Mouse (Mus musculus): ENCODE results near the gene Mag. TPM values are rescaled to one million over a fixed set of nuclear protein-coding genes. Genes with fewer than 3 reads are reported as not detected.

The Mag gene
- polyA plus RNA-seq (2016; fragmentation: Nextera tagmentation; extraction: Ambion mirVana), result 0.21 TPM in 1 of 2 replicates, not detected in the other

GRCm38 (mm10) chr7:30914732-30915131, at the start of gene Mag:
TSS of gene Mag (minus strand) at chr7:30914873.
- DNase-seq (ENCODE audit: low spot score), result no peak
- WGBS, result 81% methylated on average over 8 of the region's 8 CpGs
- Histone ChIP-seq H3K4me3 (no peak within 1 kb of the TSS), H3K27ac (no peak within 1 kb of the TSS), H3K36me3 (no peaks in the 10 kb centered on the region), H3K27me3 (ENCODE audit: low read depth, poor library complexity, severe bottlenecking) (no peaks in the 10 kb centered on the region), H3K4me1 (peaks cover 9% of the 10 kb centered on the region), H3K9me3 (replicated peaks) (no peaks in the 10 kb centered on the region)

- Histone ChIP-seq H3K27me3 (ENCODE audit: low read depth, poor library complexity, severe bottlenecking) (no peaks in the 10 kb centered on the region), H3K4me1 (peaks cover 15% of the 10 kb centered on the region), H3K4me3 (no peak overlapping the region), H3K9me3 (replicated peaks) (no peaks in the 10 kb centered on the region), H3K36me3 (peaks cover 19% of the 10 kb centered on the region; the same call in 1 of the 2 replicates), H3K27ac (no peak overlapping the region)
- WGBS, result 90% methylated on average over 7 of the region's 7 CpGs
- DNase-seq (ENCODE audit: low spot score), result no peak
These were observed 49.7 kb upstream of the Mag start for GRCm38 (mm10) chr7:30964366-30964765.

GRCm38 (mm10) chr7:30962862-30963261, 48.2 kb upstream of the Mag start:
- Histone ChIP-seq H3K27ac (no peak overlapping the region), H3K4me3 (no peak overlapping the region), H3K27me3 (ENCODE audit: low read depth, poor library complexity, severe bottlenecking) (no peaks in the 10 kb centered on the region), H3K4me1 (peaks cover 16% of the 10 kb centered on the region), H3K36me3 (peaks cover 34% of the 10 kb centered on the region), H3K9me3 (replicated peaks) (no peaks in the 10 kb centered on the region)
- 93% methylated on average over 5 of the region's 5 CpGs for WGBS
- DNase-seq (ENCODE audit: low spot score), result no peak

- Histone ChIP-seq H3K4me1 (peaks cover 19% of the 10 kb centered on the region), H3K36me3 (peaks cover 35% of the 10 kb centered on the region), H3K4me3 (no peak overlapping the region), H3K27ac (no peak overlapping the region), H3K9me3 (replicated peaks) (no peaks in the 10 kb centered on the region), H3K27me3 (ENCODE audit: low read depth, poor library complexity, severe bottlenecking) (no peaks in the 10 kb centered on the region)
- no peak for DNase-seq (ENCODE audit: low spot score)
- 90% methylated on average over 6 of the region's 6 CpGs for WGBS
These were observed 45.2 kb upstream of the Mag start for GRCm38 (mm10) chr7:30959786-30960349.

GRCm38 (mm10) chr7:30958866-30959487, 44.3 kb upstream of the Mag start:
- peaks cover 44% of the 10 kb centered on the region for H3K36me3 ChIP-seq

GRCm38 (mm10) chr7:30958109-30958865, 43.6 kb upstream of the Mag start:
- Histone ChIP-seq H3K36me3 (peaks cover 51% of the 10 kb centered on the region), H3K27me3 (ENCODE audit: low read depth, poor library complexity, severe bottlenecking) (no peaks in the 10 kb centered on the region)
- WGBS, result 74% methylated on average over 28 of the region's 28 CpGs

More at GRCm38 (mm10) chr7:30958866-30959487, 44.3 kb upstream of the Mag start:
- Histone ChIP-seq H3K9me3 (replicated peaks) (no peaks in the 10 kb centered on the region), H3K27ac (no peak overlapping the region), H3K4me1 (peaks cover 19% of the 10 kb centered on the region), H3K4me3 (no peak overlapping the region), H3K27me3 (ENCODE audit: low read depth, poor library complexity, severe bottlenecking) (no peaks in the 10 kb centered on the region)
- WGBS, result 98% methylated on average over 9 of the region's 9 CpGs
- DNase-seq (ENCODE audit: low spot score), result no peak

GRCm38 (mm10) chr7:30957367-30957783, 42.7 kb upstream of the Mag start:
- WGBS, result under 1% methylated on average over 43 of the region's 43 CpGs
- peak; percentile 93 for DNase-seq (ENCODE audit: low spot score)
- Histone ChIP-seq H3K27ac (peak overlapping the region; percentile 100), H3K4me1 (peaks cover 19% of the 10 kb centered on the region), H3K36me3 (peaks cover 60% of the 10 kb centered on the region), H3K4me3 (peak overlapping the region; percentile 94), H3K9me3 (replicated peaks) (no peaks in the 10 kb centered on the region), H3K27me3 (ENCODE audit: low read depth, poor library complexity, severe bottlenecking) (no peaks in the 10 kb centered on the region)

More at GRCm38 (mm10) chr7:30958109-30958865, 43.6 kb upstream of the Mag start:
- Histone ChIP-seq H3K27ac (peak overlapping the region; percentile 100), H3K9me3 (replicated peaks) (no peaks in the 10 kb centered on the region), H3K4me3 (peak overlapping the region; percentile 94), H3K4me1 (peaks cover 19% of the 10 kb centered on the region)
- no peak for DNase-seq (ENCODE audit: low spot score)

- peak; percentile 87 for DNase-seq (ENCODE audit: low spot score)
- WGBS, result 6% methylated on average over 62 of the region's 82 CpGs
- Histone ChIP-seq H3K27me3 (ENCODE audit: low read depth, poor library complexity, severe bottlenecking) (no peaks in the 10 kb centered on the region), H3K9me3 (replicated peaks) (no peaks in the 10 kb centered on the region), H3K36me3 (peaks cover 61% of the 10 kb centered on the region), H3K27ac (peak within 1 kb of the TSS; percentile 100), H3K4me3 (peak within 1 kb of the TSS; percentile 94), H3K4me1 (peaks cover 19% of the 10 kb centered on the region)
These were observed 42.2 kb upstream of the Mag start, which contains the start of gene Usf2 for GRCm38 (mm10) chr7:30956756-30957366. TSS of gene Usf2 (minus strand) at chr7:30956803.

GRCm38 (mm10) chr7:30956357-30956751, 41.7 kb upstream of the Mag start:
- peaks cover 19% of the 10 kb centered on the region for H3K4me1 ChIP-seq
- H3K27me3 ChIP-seq (ENCODE audit: low read depth, poor library complexity, severe bottlenecking), result no peaks in the 10 kb centered on the region
- H3K27ac ChIP-seq, result peak overlapping the region; percentile 100
- no peak for DNase-seq (ENCODE audit: low spot score)
- H3K4me3 ChIP-seq, result peak overlapping the region; percentile 94
- H3K9me3 ChIP-seq (replicated peaks), result no peaks in the 10 kb centered on the region
- peaks cover 63% of the 10 kb centered on the region for H3K36me3 ChIP-seq
- 1% methylated on average over 34 of the region's 49 CpGs for WGBS

GRCm38 (mm10) chr7:30955584-30956356, 41.1 kb upstream of the Mag start:
- Histone ChIP-seq H3K36me3 (peaks cover 67% of the 10 kb centered on the region), H3K4me3 (peak overlapping the region; percentile 94), H3K4me1 (peaks cover 19% of the 10 kb centered on the region), H3K27ac (peak overlapping the region; percentile 100), H3K9me3 (replicated peaks) (no peaks in the 10 kb centered on the region), H3K27me3 (ENCODE audit: low read depth, poor library complexity, severe bottlenecking) (no peaks in the 10 kb centered on the region)
- peak; percentile 94 for DNase-seq (ENCODE audit: low spot score)
- under 1% methylated on average over 64 of the region's 64 CpGs for WGBS

- Histone ChIP-seq H3K4me3 (peak overlapping the region; percentile 94), H3K9me3 (replicated peaks) (no peaks in the 10 kb centered on the region)
These were observed 40.4 kb upstream of the Mag start for GRCm38 (mm10) chr7:30954971-30955520.

GRCm38 (mm10) chr7:30954036-30954435, 39.4 kb upstream of the Mag start:
- H3K4me1 ChIP-seq, result peaks cover 19% of the 10 kb centered on the region
- DNase-seq (ENCODE audit: low spot score), result peak; percentile 26
- WGBS, result 94% methylated on average over 3 of the region's 3 CpGs
- H3K9me3 ChIP-seq (replicated peaks), result no peaks in the 10 kb centered on the region
- no peak overlapping the region for H3K4me3 ChIP-seq
- H3K27ac ChIP-seq, result no peak overlapping the region
- no peaks in the 10 kb centered on the region for H3K27me3 ChIP-seq (ENCODE audit: low read depth, poor library complexity, severe bottlenecking)
- H3K36me3 ChIP-seq, result peaks cover 74% of the 10 kb centered on the region

More at GRCm38 (mm10) chr7:30954971-30955520, 40.4 kb upstream of the Mag start:
- WGBS, result 91% methylated on average over 12 of the region's 12 CpGs
- Histone ChIP-seq H3K36me3 (peaks cover 74% of the 10 kb centered on the region), H3K27me3 (ENCODE audit: low read depth, poor library complexity, severe bottlenecking) (no peaks in the 10 kb centered on the region), H3K4me1 (peaks cover 19% of the 10 kb centered on the region), H3K27ac (no peak overlapping the region)
- peak; percentile 27 for DNase-seq (ENCODE audit: low spot score)
